Mouse (Mus musculus): ENCODE measurements around the gene Nrip1.
A peak's percentile ranks its signal among the peaks of the same experiment; 100 is the strongest.

Gene Nrip1

GRCm38 (mm10) chr16:76372045-76372940 is 1.3 kb downstream of the Nrip1 start:
- DNase-seq (ENCODE audit: low spot score) = peak; percentile 55

GRCm38 (mm10) chr16:76371614-76371917 is 2.1 kb downstream of the Nrip1 start:
- no peak for DNase-seq (ENCODE audit: low spot score)

GRCm38 (mm10) chr16:76370716-76371613 is 2.7 kb downstream of the Nrip1 start:
- DNase-seq (ENCODE audit: low spot score) = no peak

GRCm38 (mm10) chr16:76370041-76370715 is 3.4 kb downstream of the Nrip1 start:
- DNase-seq (ENCODE audit: low spot score) = no peak

GRCm38 (mm10) chr16:76369236-76369635 is 4.4 kb downstream of the Nrip1 start:
- no peak for DNase-seq (ENCODE audit: low spot score)

- no peak for DNase-seq (ENCODE audit: low spot score)
These were observed 6.2 kb downstream of the Nrip1 start for GRCm38 (mm10) chr16:76367261-76367908.

GRCm38 (mm10) chr16:76365790-76366406 is 7.7 kb downstream of the Nrip1 start:
- no peak for DNase-seq (ENCODE audit: low spot score)

GRCm38 (mm10) chr16:76365237-76365636 is 8.4 kb downstream of the Nrip1 start:
- no peak for DNase-seq (ENCODE audit: low spot score)

- DNase-seq (ENCODE audit: low spot score) = no peak
These were observed 10.0 kb downstream of the Nrip1 start for GRCm38 (mm10) chr16:76363641-76364040.

GRCm38 (mm10) chr16:76362982-76363381 is 10.6 kb downstream of the Nrip1 start:
- DNase-seq (ENCODE audit: low spot score) = no peak

- no peak for DNase-seq (ENCODE audit: low spot score)
These were observed 13.2 kb downstream of the Nrip1 start for GRCm38 (mm10) chr16:76360441-76360840.

GRCm38 (mm10) chr16:76358757-76359156 is 14.9 kb downstream of the Nrip1 start:
- DNase-seq (ENCODE audit: low spot score) = no peak

- no peak for DNase-seq (ENCODE audit: low spot score)
These were observed 15.4 kb downstream of the Nrip1 start for GRCm38 (mm10) chr16:76358128-76358748.

- DNase-seq (ENCODE audit: low spot score) = no peak
These were observed 16.5 kb downstream of the Nrip1 start for GRCm38 (mm10) chr16:76357155-76357554.

- no peak for DNase-seq (ENCODE audit: low spot score)
These were observed 17.6 kb downstream of the Nrip1 start for GRCm38 (mm10) chr16:76355947-76356550.

GRCm38 (mm10) chr16:76355267-76355666 is 18.4 kb downstream of the Nrip1 start:
- DNase-seq (ENCODE audit: low spot score) = no peak

GRCm38 (mm10) chr16:76354841-76355240 is 18.8 kb downstream of the Nrip1 start:
- DNase-seq (ENCODE audit: low spot score) = no peak

- DNase-seq (ENCODE audit: low spot score) = no peak
These were observed 19.3 kb downstream of the Nrip1 start for GRCm38 (mm10) chr16:76354289-76354688.

GRCm38 (mm10) chr16:76350922-76351321 is 22.7 kb downstream of the Nrip1 start:
- DNase-seq (ENCODE audit: low spot score) = no peak

GRCm38 (mm10) chr16:76349053-76349452 is 24.6 kb downstream of the Nrip1 start:
- no peak for DNase-seq (ENCODE audit: low spot score)
